Mouse (Mus musculus): ENCODE measurements at regions not wholly inside any gene's neighbourhood (a gene's known extent, or its start where the extent isn't known, plus 50 kb on each side); places are given as distances from the start of the nearest gene placed in this dataset.

GRCm38 (mm10) chrX:99609591-99609990 is 138.5 kb upstream of the Pja1 start:
- H3K4me2 ChIP-seq (ENCODE audit: low read length): no peak overlapping the region
- H3K27me3 ChIP-seq (ENCODE audit: control insufficient read depth, insufficient read depth, low read length): peaks cover 2% of the 10 kb centered on the region; the same call in 1 of the 2 replicates
- H3K36me3 ChIP-seq (ENCODE audit: control insufficient read depth, insufficient read depth, low read length): no peaks in the 10 kb centered on the region
- 68% methylated on average over 2 of the region's 2 CpGs for WGBS
- H3K4me3 ChIP-seq (ENCODE audit: control insufficient read depth in 1 of 2, insufficient read depth in 1 of 2, low read depth in 1 of 2, low read length in 2 of 2): no peak overlapping the region
- H3K9me3 ChIP-seq (ENCODE audit: control insufficient read depth, low read length): no peaks in the 10 kb centered on the region
- H3K27ac ChIP-seq (replicated peaks in 1 of 2; ENCODE audit: control insufficient read depth in 1 of 2, insufficient read depth in 1 of 2, low read depth in 2 of 2, low read length in 2 of 2): no peak overlapping the region
- no peaks in the 10 kb centered on the region; a peak in 1 of 4 replicates for H3K4me1 ChIP-seq (ENCODE audit: control insufficient read depth in 2 of 2, insufficient read depth in 2 of 2, low read length in 2 of 2)
- no peak overlapping the region for H3K9ac ChIP-seq (ENCODE audit: low read length)
- no peak for ATAC-seq (ENCODE audit: insufficient number of reproducible peaks, insufficient read depth, low FRiP score, low read depth)

GRCm38 (mm10) chrX:99608284-99608692 is 137.2 kb upstream of the Pja1 start:
- no peak overlapping the region for H3K9ac ChIP-seq (ENCODE audit: low read length)
- H3K27me3 ChIP-seq (ENCODE audit: control insufficient read depth, insufficient read depth, low read length): peaks cover 2% of the 10 kb centered on the region; the same call in 1 of the 2 replicates
- H3K4me2 ChIP-seq (ENCODE audit: low read length): no peak overlapping the region
- no peaks in the 10 kb centered on the region for H3K9me3 ChIP-seq (ENCODE audit: control insufficient read depth, low read length)
- H3K4me1 ChIP-seq (ENCODE audit: control insufficient read depth in 2 of 2, insufficient read depth in 2 of 2, low read length in 2 of 2): no peaks in the 10 kb centered on the region; a peak in 1 of 4 replicates
- WGBS: 52% methylated on average over 2 of the region's 2 CpGs
- ATAC-seq (ENCODE audit: insufficient number of reproducible peaks, insufficient read depth, low FRiP score, low read depth): no peak
- no peaks in the 10 kb centered on the region for H3K36me3 ChIP-seq (ENCODE audit: control insufficient read depth, insufficient read depth, low read length)
- H3K4me3 ChIP-seq (ENCODE audit: control insufficient read depth in 1 of 2, insufficient read depth in 1 of 2, low read depth in 1 of 2, low read length in 2 of 2): no peak overlapping the region
- H3K27ac ChIP-seq (replicated peaks in 1 of 2; ENCODE audit: control insufficient read depth in 1 of 2, insufficient read depth in 1 of 2, low read depth in 2 of 2, low read length in 2 of 2): no peak overlapping the region

GRCm38 (mm10) chrX:99605084-99605824 is 134.2 kb upstream of the Pja1 start:
- Histone ChIP-seq H3K36me3 (ENCODE audit: control insufficient read depth, insufficient read depth, low read length) (no peaks in the 10 kb centered on the region), H3K27me3 (ENCODE audit: control insufficient read depth, insufficient read depth, low read length) (no peaks in the 10 kb centered on the region; the same call in 1 of the 2 replicates), H3K4me3 (ENCODE audit: control insufficient read depth in 1 of 2, insufficient read depth in 1 of 2, low read depth in 1 of 2, low read length in 2 of 2) (no peak overlapping the region), H3K27ac (replicated peaks in 1 of 2; ENCODE audit: control insufficient read depth in 1 of 2, insufficient read depth in 1 of 2, low read depth in 2 of 2, low read length in 2 of 2) (no peak overlapping the region), H3K4me2 (ENCODE audit: low read length) (no peak overlapping the region), H3K9ac (ENCODE audit: low read length) (no peak overlapping the region), H3K9me3 (ENCODE audit: control insufficient read depth, low read length) (no peaks in the 10 kb centered on the region), H3K4me1 (ENCODE audit: control insufficient read depth in 2 of 2, insufficient read depth in 2 of 2, low read length in 2 of 2) (no peaks in the 10 kb centered on the region; a peak in 1 of 4 replicates)
- no peak for ATAC-seq (ENCODE audit: insufficient number of reproducible peaks, insufficient read depth, low FRiP score, low read depth)
- 68% methylated on average over 10 of the region's 10 CpGs for WGBS

- no peak overlapping the region for H3K9ac ChIP-seq (ENCODE audit: low read length)
- WGBS: 54% methylated on average over 6 of the region's 6 CpGs
- H3K27ac ChIP-seq (replicated peaks in 1 of 2; ENCODE audit: control insufficient read depth in 1 of 2, insufficient read depth in 1 of 2, low read depth in 2 of 2, low read length in 2 of 2): no peak overlapping the region
- no peaks in the 10 kb centered on the region; a peak in 1 of 4 replicates for H3K4me1 ChIP-seq (ENCODE audit: control insufficient read depth in 2 of 2, insufficient read depth in 2 of 2, low read length in 2 of 2)
- H3K36me3 ChIP-seq (ENCODE audit: control insufficient read depth, insufficient read depth, low read length): no peaks in the 10 kb centered on the region
- ATAC-seq (ENCODE audit: insufficient number of reproducible peaks, insufficient read depth, low FRiP score, low read depth): no peak
- H3K4me2 ChIP-seq (ENCODE audit: low read length): no peak overlapping the region
- no peak overlapping the region for H3K4me3 ChIP-seq (ENCODE audit: control insufficient read depth in 1 of 2, insufficient read depth in 1 of 2, low read depth in 1 of 2, low read length in 2 of 2)
- no peaks in the 10 kb centered on the region; the same call in 1 of the 2 replicates for H3K27me3 ChIP-seq (ENCODE audit: control insufficient read depth, insufficient read depth, low read length)
- H3K9me3 ChIP-seq (ENCODE audit: control insufficient read depth, low read length): no peaks in the 10 kb centered on the region
Measured at GRCm38 (mm10) chrX:99603714-99604113, 132.6 kb upstream of the Pja1 start.

- Histone ChIP-seq H3K4me1 (ENCODE audit: control insufficient read depth in 2 of 2, insufficient read depth in 2 of 2, low read length in 2 of 2) (no peaks in the 10 kb centered on the region; a peak in 1 of 4 replicates), H3K4me2 (ENCODE audit: low read length) (no peak overlapping the region), H3K9ac (ENCODE audit: low read length) (no peak overlapping the region), H3K4me3 (ENCODE audit: control insufficient read depth in 1 of 2, insufficient read depth in 1 of 2, low read depth in 1 of 2, low read length in 2 of 2) (no peak overlapping the region), H3K27me3 (ENCODE audit: control insufficient read depth, insufficient read depth, low read length) (no peaks in the 10 kb centered on the region; the same call in 1 of the 2 replicates), H3K36me3 (ENCODE audit: control insufficient read depth, insufficient read depth, low read length) (no peaks in the 10 kb centered on the region), H3K27ac (replicated peaks in 1 of 2; ENCODE audit: control insufficient read depth in 1 of 2, insufficient read depth in 1 of 2, low read depth in 2 of 2, low read length in 2 of 2) (no peak overlapping the region), H3K9me3 (ENCODE audit: control insufficient read depth, low read length) (no peaks in the 10 kb centered on the region)
- 80% methylated on average over 12 of the region's 12 CpGs for WGBS
- no peak for ATAC-seq (ENCODE audit: insufficient number of reproducible peaks, insufficient read depth, low FRiP score, low read depth)
Measured at GRCm38 (mm10) chrX:99602268-99602885, 131.3 kb upstream of the Pja1 start.

GRCm38 (mm10) chrX:99595493-99595892 is 124.4 kb upstream of the Pja1 start:
- 73% methylated on average over 6 of the region's 6 CpGs for WGBS

GRCm38 (mm10) chrX:99593872-99594487 is 122.9 kb upstream of the Pja1 start:
- Histone ChIP-seq H3K36me3 (ENCODE audit: control insufficient read depth, insufficient read depth, low read length) (no peaks in the 10 kb centered on the region), H3K4me1 (ENCODE audit: control insufficient read depth in 2 of 2, insufficient read depth in 2 of 2, low read length in 2 of 2) (peaks cover 0 to 3% of the 10 kb centered on the region in 2 experiments; a peak in 1 of 4 replicates), H3K4me2 (ENCODE audit: low read length) (peak overlapping the region; percentile 37), H3K27me3 (ENCODE audit: control insufficient read depth, insufficient read depth, low read length) (0 out of 2 replicates have a peak, but pooled peaks cover under 1% of the 10 kb centered on the region), H3K9ac (ENCODE audit: low read length) (no peak overlapping the region), H3K9me3 (ENCODE audit: control insufficient read depth, low read length) (no peaks in the 10 kb centered on the region), H3K27ac (replicated peaks in 1 of 2; ENCODE audit: control insufficient read depth in 1 of 2, insufficient read depth in 1 of 2, low read depth in 2 of 2, low read length in 2 of 2) (no peak overlapping the region), H3K4me3 (ENCODE audit: control insufficient read depth in 1 of 2, insufficient read depth in 1 of 2, low read depth in 1 of 2, low read length in 2 of 2) (no peak overlapping the region)
- WGBS: 26% methylated on average over 20 of the region's 28 CpGs
- ATAC-seq (ENCODE audit: insufficient number of reproducible peaks, insufficient read depth, low FRiP score, low read depth): no peak

More at GRCm38 (mm10) chrX:99595493-99595892, 124.4 kb upstream of the Pja1 start:
- Histone ChIP-seq H3K27me3 (ENCODE audit: control insufficient read depth, insufficient read depth, low read length) (no peaks in the 10 kb centered on the region), H3K9me3 (ENCODE audit: control insufficient read depth, low read length) (no peaks in the 10 kb centered on the region), H3K36me3 (ENCODE audit: control insufficient read depth, insufficient read depth, low read length) (no peaks in the 10 kb centered on the region), H3K27ac (replicated peaks in 1 of 2; ENCODE audit: control insufficient read depth in 1 of 2, insufficient read depth in 1 of 2, low read depth in 2 of 2, low read length in 2 of 2) (no peak overlapping the region), H3K9ac (ENCODE audit: low read length) (no peak overlapping the region), H3K4me2 (ENCODE audit: low read length) (no peak overlapping the region), H3K4me1 (ENCODE audit: control insufficient read depth in 2 of 2, insufficient read depth in 2 of 2, low read length in 2 of 2) (peaks cover 0 to 3% of the 10 kb centered on the region in 2 experiments; a peak in 1 of 4 replicates), H3K4me3 (ENCODE audit: control insufficient read depth in 1 of 2, insufficient read depth in 1 of 2, low read depth in 1 of 2, low read length in 2 of 2) (no peak overlapping the region)
- ATAC-seq (ENCODE audit: insufficient number of reproducible peaks, insufficient read depth, low FRiP score, low read depth): no peak
